Mouse (Mus musculus) cortical plate, adult 2 months (tissue): ENCODE results near the gene Hltf.

Experiments used
- CTCF ChIP-seq: fragments of 200-500 bp; IDR thresholded peaks from 2 replicates; pipeline ENCODE4 v1.5.1; 2011; ENCODE audit warnings: mild to moderate bottlenecking, control low read depth, low read length; ENCODE audit not compliant: insufficient read depth; ENCODE audit errors: extremely low read depth
- POLR2A ChIP-seq: fragments of 200-500 bp; IDR thresholded peaks from 2 replicates; pipeline ENCODE4 v1.6.1; 2011; ENCODE audit warnings: mild to moderate bottlenecking, low read length, control low read depth; ENCODE audit not compliant: insufficient read depth; ENCODE audit errors: extremely low read depth

- no peak for TF ChIP-seq POLR2A
- TF ChIP-seq CTCF, result no peak
These were observed 39.5 kb upstream of the Hltf start for GRCm38 (mm10) chr3:20018076-20018475.
